Mouse (Mus musculus) gastrocnemius, adult 2 months (tissue): Measurements from ENCODE around the gene Ppp1r12b. TPM values are rescaled to one million over a fixed set of nuclear protein-coding genes. Genes with fewer than 3 reads are reported as not detected.

Experiments used
- DNase-seq: peaks from one replicate; pipeline ENCODE4 v3.0.0; 2022
- H3K27ac ChIP-seq: fragments of 200-600 bp; 2 replicates; pipeline ENCODE4 v1.8.1; 2022; ENCODE audit warnings: mild to moderate bottlenecking
- H3K4me3 ChIP-seq: fragments of 200-600 bp; 2 replicates; pipeline ENCODE4 v1.8.1; 2022; ENCODE audit warnings: mild to moderate bottlenecking, moderate library complexity
- CTCF ChIP-seq: fragments of 200-600 bp; IDR thresholded peaks from 2 replicates; pipeline ENCODE4 v1.8.1; 2022; ENCODE audit warnings: antibody characterized with exemption, mild to moderate bottlenecking, moderate library complexity
- intact Hi-C: fragments of 180-260 bp; cut with DNase I; formaldehyde crosslinking; loops from one replicate; pipeline ENCODE4 v1.15.1; 2025
- long read RNA-seq, 2 experiments: library from polyadenylated mRNA; stranded (forward); transcript quantifications; one replicate each; pipeline ENCODE4 v2.0.0; 2021
- total RNA-seq, 2 experiments: library from RNA; stranded (reverse); gene quantifications; 2 replicates each; pipeline ENCODE4 v1.2.3; 2021

Gene Ppp1r12b
- total RNA-seq = 100 to 1,000 TPM; 172 to 212 TPM
- long read RNA-seq, experiment 1, partial matches to known transcripts = 0 of 35 reads
- long read RNA-seq, experiment 1, other reads (novel, unspliced or antisense) = 34 of 35 reads
- long read RNA-seq, experiment 2, partial matches to known transcripts = 4 of 42 reads
- long read RNA-seq, experiment 2, other reads (novel, unspliced or antisense) = 38 of 42 reads

DNA sequence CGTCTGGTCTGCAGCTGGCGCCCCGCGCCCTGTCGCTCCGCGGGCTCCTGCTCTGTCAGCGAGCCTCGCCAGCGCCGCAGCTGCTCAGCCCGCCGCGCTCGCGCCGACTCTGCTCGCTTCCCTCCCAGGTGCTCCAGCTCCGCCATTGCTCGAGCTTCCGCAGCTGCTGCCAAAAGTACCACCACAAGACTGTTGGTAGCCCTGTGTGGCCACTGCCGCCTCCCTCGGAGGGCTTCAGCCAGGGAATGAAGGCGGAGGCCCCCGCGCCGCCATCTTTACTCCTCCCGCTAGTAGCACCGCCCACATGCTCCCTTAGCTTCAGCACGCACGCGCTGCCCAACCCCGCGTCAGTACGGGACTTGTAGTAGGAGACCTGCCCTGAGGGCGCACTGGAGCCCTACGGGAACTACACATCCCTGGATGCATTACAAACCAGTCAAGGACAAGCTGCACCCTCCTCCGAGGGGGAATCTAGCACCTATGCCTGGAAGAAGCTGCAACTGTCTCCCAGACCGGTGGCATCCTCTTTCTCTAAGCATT, at the start of gene Ppp1r12b:
Gene Ppp1r12b, minus strand, starts transcription at position 306 of the 540 bp plus-strand sequence.
- peak within 1 kb of the TSS; percentile 92 for H3K4me3 ChIP-seq
- TF ChIP-seq CTCF = peak; percentile 39
- H3K27ac ChIP-seq = peak within 1 kb of the TSS; percentile 99
- intact Hi-C loops = loop anchor here (1.0 to 5.0 kb wide), 4 partner anchors 23 to 98 kb away; no protein-coding TSS in a partner anchor
- peak; percentile 98 for DNase-seq

DNA sequence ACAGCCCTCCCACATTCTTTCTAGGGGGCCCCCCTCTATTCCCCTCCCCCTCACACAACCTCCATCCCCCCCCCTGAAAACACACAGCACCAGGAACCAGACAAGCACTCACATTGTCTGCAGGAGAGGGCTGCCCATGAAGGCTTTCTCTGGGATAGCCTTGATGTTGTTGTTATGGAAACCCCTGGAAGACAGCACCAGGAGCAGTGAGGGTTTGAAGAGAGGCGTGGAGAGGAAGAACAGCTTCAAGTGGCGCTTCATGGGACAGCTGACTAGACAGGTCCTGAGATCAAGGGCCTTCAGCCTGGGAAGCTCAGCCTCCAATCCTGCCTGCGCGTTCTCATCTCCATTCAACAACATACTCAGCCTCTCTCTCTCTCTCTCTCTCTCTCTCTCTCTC, 47.6 kb upstream of the Ppp1r12b start:
- intact Hi-C loops = no loop called here
- no peak for TF ChIP-seq CTCF
- Histone ChIP-seq H3K4me3 (no peak overlapping the region), H3K27ac (no peak overlapping the region)
- no peak for DNase-seq

DNA sequence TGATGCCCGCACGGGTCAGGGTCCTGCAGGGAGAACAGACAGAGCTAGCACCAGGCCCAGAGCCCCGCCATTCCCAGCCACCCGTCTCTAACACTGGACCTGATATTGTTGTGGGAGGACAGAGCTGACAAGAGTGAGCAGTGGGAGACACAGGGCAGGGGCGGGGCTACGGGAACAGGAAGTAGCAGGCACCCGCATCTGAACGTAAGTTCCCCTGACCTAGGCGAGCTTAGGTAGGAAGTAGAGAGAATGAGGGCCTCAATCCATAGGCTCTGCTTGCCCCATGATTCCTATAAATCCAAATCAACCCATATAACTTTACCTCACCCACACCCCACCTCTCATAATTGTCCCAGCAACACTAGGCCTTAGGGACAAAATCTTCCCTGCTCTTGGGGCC, 44.8 kb upstream of the Ppp1r12b start:
- no peak for DNase-seq
- intact Hi-C loops = no loop called here
- no peak for TF ChIP-seq CTCF
- no peak overlapping the region for H3K4me3 ChIP-seq
- no peak overlapping the region for H3K27ac ChIP-seq

DNA sequence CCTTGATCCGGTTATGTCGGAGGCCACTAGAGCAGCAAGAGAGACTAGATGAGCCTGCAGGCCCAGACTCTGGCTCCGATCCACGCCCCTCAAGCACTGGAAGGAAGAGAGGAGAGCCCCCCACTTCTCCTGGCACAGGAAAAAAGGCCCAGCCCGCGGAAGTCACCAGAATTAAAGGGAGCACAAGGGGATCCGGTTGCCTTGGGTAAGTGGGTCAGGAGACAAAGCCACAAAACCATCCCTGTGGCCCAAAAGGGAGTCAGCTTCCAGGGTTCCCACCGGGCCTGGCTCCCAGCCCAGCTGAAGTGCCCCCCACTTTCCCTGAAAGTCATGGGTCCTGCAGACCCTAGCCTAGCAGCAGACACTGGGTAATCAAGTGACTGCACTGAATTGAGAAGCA, 42.5 kb upstream of the Ppp1r12b start:
- no peak overlapping the region for H3K4me3 ChIP-seq
- no peak for TF ChIP-seq CTCF
- H3K27ac ChIP-seq = no peak overlapping the region
- no peak for DNase-seq
- intact Hi-C loops = no loop called here

DNA sequence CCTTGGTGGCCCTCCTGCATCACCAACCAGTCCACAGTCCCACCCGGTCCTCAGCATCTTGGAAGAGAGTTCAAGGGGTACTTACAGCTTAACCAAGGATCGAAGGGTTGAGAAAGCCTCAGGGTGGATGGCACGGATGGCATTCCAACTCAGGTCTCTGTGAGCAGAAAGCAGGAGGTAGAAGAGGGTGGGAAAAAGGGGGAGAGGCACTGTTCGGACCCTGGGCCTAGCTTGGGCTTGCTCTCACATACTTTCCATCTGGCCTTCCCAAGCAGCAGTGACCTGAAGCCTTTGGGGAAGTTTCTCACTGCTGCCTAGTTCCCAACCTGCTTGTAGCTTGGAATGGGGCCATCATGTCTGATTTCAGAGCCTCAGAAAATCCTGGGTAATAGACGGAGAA, 41.8 kb upstream of the Ppp1r12b start:
- no peak for DNase-seq
- H3K27ac ChIP-seq = no peak overlapping the region
- no peak for TF ChIP-seq CTCF
- intact Hi-C loops = no loop called here
- H3K4me3 ChIP-seq = no peak overlapping the region

DNA sequence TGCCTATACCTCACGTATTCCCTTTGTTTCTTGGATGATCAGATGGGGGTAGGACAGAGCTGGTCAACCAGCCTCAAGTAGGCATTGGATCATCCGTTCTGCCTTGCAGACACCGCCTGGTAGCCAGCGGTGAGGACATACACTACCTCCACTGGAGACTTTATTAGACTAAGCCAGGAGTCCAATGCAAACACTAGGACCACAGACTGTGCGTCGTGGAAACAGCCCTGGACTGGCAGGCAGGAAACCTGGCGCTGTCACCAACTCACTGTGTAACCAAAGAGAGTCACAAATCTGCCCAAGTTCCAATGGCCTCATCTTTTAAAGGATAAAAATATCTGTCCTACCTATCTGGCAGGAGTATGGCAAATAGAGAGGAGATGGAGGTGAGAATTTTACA, 40.7 kb upstream of the Ppp1r12b start:
- no peak for DNase-seq
- intact Hi-C loops = no loop called here
- no peak overlapping the region for H3K27ac ChIP-seq
- TF ChIP-seq CTCF = no peak
- no peak overlapping the region for H3K4me3 ChIP-seq

DNA sequence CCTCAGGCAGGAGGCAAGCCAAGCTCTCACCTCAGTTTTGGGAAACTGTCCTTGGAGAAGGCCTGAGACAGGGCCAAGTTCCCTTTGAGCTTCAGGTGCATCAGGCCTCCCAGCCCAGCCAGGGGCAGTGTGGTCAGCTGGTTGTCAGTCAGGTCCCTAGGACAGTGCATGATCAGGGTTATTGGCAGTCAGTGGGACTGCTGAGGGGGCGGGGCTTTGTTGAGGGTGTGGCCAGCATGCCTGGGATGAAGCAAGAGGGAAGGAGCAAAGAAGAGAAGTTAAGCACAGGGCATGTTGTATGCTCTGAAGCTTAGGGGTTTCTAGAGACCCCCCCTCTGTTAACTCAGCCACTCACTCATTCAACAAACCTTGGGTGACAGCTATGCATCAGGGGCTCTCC, 40.2 kb upstream of the Ppp1r12b start:
- H3K4me3 ChIP-seq = no peak overlapping the region
- TF ChIP-seq CTCF = no peak
- peak; percentile 47 for DNase-seq
- H3K27ac ChIP-seq = no peak overlapping the region
- intact Hi-C loops = no loop called here

DNA sequence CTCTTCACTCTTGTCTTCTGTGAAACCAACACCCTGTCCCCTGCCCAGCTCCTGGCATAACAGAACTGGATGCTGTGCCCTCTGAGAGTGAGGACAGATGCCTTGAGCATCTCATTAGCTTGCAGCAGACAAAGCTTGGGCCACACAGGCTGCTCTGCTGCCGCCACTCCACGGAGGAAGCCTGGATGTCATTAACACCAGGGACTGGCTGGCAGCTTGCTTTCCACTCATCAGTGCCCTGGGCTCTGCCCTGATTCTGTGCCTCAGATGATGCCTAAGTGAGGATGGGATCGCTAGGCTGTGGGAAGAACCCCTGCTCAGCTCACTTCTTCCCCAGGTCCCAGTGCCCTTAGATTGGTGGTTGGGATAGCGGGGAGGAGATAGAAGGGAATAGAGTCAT, 39.7 kb upstream of the Ppp1r12b start:
- DNase-seq = no peak
- Histone ChIP-seq H3K27ac (no peak overlapping the region), H3K4me3 (no peak overlapping the region)
- TF ChIP-seq CTCF = no peak
- intact Hi-C loops = no loop called here

DNA sequence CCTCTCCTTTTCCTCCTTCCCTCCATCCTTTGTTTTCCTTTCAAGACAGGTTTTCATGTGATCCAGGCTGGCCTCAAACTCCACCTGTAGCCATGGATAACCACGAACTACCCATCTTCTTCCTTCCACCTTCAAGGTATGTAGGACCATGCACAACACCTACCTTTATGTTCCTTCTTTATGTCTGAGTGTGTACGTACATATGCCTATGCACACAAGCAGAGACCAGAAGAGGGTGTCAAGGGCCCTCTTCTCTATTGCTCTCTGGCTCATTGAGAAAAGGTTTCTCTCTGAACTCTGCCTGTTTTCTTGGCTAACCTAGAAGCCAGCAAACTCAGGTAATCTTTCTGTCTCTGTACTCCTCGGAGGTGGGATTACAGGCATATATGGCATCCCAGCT, 39.0 kb upstream of the Ppp1r12b start:
- Histone ChIP-seq H3K4me3 (no peak overlapping the region), H3K27ac (no peak overlapping the region)
- TF ChIP-seq CTCF = no peak
- intact Hi-C loops = no loop called here
- DNase-seq = no peak

DNA sequence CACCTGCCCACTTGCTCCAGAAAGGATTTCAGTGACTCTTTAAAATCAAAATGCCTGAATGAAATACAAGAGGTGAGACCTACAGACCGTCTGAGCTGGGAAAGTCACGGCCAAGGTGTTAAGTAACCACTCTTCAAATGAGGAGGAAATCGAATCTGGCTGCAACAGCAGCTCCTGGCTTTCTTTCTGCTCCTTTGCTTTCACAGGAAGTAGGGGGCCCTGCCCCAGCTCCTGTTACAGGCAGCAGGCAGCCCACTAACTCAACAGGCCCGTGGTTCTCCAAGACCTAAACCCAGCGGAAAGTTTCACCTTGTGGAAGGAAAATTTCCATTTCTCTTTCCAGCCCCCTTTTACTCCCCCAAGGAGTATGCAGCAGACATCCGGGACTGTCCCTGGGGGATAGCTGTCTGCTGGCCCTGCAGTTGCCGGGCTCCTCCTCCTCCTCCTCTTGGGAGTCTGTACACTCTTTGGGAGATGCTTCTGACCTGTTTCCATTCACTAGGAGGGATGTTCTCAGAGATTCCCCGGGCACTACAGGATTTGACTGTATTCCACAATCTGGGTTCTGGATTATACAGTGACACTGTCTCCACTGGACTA, 36.4 kb upstream of the Ppp1r12b start:
- H3K27ac ChIP-seq = no peak overlapping the region
- intact Hi-C loops = no loop called here
- no peak for TF ChIP-seq CTCF
- DNase-seq = no peak
- H3K4me3 ChIP-seq = no peak overlapping the region

DNA sequence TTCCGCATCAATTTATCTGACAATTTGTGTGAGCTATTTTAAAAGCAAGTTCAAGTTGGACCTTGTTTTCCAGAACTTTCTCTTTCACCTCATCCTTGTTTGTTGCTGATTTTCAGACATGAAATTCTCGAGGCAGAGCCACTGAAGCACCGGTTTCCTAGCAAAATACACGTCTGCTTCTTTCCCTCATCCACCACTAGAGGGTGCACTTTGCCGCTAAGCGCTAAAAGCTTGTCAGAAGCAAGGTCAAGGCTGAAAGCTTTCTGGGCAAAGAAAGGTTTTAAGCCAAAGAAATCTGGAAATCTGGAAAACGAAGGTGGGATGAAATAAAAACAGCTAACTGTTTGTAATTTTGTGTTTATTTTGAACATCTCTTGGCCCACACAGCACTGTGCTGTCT, 33.6 kb upstream of the Ppp1r12b start:
- Histone ChIP-seq H3K27ac (no peak overlapping the region), H3K4me3 (no peak overlapping the region)
- intact Hi-C loops = loop anchor here (1.0 kb wide), 1 partner anchor 117 kb away; no protein-coding TSS in a partner anchor
- TF ChIP-seq CTCF = no peak; the same call in 1 of the 2 replicates
- peak; percentile 75 for DNase-seq

DNA sequence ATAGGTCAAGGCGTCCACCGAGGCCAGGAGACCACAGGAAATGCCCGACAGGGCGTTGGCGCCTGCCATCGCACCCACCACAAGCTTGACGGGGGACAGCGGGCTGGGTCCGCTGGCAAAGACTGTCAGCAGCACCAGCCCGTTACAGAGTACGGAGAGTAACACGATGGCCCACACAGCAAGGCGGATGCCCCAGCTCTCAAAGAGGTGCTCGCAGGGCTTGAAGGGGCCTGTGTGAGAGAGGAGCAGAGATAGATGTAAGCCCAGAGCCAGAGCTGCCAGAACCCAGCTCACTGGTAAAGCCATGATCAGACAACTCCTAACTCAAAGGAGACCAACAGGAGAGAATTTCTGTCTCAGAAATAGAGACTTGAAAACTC, 32.2 kb upstream of the Ppp1r12b start:
- no peak for DNase-seq

DNA sequence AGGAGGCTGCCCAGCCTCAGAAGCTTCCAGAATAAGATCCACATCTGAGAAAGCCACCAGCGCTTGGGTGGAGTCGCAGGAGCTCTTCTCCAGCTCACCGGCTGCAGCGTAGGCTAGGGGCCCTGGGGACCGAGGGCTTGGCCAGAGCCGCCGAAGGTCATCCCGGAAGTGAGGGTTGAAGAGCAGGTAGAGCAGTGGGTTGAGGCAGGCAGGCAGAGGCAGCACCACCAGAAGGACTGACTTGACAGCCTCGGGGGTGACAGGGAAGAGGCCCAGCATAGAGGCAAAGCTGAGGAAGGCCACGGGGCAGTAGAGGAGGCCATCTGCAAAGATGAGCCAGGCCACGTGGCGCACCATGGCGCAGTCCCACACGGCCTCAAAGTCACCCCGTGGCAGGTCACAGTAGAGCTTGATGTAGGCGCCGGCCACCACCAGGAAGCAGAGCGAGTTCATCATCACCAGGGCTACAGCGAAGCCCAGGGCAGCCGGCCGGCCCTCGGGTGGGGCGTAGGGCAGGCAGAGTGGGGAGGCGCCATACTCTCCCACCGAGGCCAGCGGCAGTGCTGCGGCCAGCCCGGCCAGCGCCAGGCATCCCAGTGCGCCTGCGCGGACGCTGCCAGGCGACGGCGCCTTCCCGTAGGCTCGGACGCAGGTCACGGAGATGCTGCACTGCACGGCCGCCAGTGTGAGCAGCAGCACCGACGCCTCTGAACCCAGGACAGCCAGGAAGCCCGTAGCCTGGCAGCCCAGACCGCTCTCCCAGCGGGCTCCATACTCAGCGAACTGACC, 31.6 kb upstream of the Ppp1r12b start:
- Histone ChIP-seq H3K4me3 (peak overlapping the region; percentile 65), H3K27ac (no peak overlapping the region)
- TF ChIP-seq CTCF = no peak
- peak; percentile 78 for DNase-seq
- intact Hi-C loops = no loop called here

More for the DNA sequence above, 32.2 kb upstream of the Ppp1r12b start:
- Histone ChIP-seq H3K4me3 (peak overlapping the region; percentile 65), H3K27ac (no peak overlapping the region)
- intact Hi-C loops = no loop called here
- TF ChIP-seq CTCF = no peak
